Mouse (Mus musculus) adrenal gland, adult 8-10 months (tissue): ENCODE measurements at regions not wholly inside any gene's neighbourhood (a gene's known extent, or its start where the extent isn't known, plus 50 kb on each side); places are given as distances from the start of the nearest gene placed in this dataset.

Experiments
- DNase-seq: peaks from one replicate; pipeline ENCODE4 v3.0.0; 2022

DNA sequence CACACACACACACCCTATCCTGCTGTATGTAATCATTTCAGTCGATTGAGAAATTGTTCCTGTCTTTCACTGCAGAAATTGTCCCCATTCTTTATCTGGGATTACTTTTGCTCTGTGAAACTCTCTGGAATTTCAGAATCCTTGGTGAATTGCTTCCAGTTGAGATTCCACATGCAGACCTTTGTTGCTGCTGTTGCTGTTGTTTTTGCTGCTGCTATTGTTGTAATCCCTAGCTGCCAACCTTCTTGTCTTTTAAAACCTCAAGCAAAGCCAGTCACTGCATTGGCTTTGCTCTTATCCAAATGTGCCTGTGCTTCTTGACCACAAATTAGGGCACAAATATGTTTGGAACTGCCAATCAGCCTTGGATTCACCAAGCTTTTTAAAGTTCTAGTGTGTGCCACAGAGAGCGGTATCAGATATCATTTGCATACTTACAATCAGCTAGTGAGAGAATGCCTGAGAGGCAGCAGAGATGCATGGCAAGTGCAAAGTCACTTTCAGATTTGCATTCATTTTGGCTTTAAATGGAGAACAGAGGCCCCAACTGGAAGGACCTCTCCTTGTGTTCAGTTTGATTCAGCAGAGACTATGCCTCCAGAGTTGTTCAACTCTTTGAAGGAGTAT is 1187.0 kb upstream of the Map3k7 start:
- DNase-seq = no peak

- no peak for DNase-seq
Measured at GRCm38 (mm10) chr4:30781649-30782048, 1182.2 kb upstream of the Map3k7 start.

DNA sequence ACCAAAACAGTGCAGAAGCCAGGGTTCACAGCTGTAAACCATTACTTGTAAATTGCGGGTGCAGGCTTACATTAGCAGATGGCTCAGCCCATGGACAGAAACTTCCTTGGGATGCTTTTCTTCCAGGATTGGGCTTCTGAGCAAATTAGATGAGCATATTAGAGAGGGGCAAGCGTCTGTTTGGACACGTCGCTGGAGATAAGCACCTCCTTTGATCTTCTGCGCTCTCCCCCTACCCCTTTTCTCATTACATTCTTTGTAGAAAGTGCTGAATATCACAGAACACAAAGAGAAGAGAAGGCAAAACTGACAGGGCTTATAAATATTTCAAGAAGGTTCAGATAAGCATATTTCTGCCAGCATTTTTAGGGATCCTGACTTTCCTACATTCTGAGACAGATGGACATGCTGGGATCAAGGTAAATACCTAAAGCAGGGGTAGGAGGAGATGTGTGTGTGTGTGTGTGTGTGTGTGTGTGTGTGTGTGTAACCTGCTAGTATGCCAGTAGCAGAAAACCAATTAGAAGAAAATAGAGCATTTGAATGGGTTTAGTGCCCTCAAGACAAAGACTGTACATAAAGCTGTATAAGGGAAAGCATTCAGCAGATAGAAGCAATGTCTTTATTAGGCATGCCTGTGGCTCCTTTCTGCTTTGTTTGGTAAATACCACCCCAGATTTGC is 1173.8 kb upstream of the Map3k7 start:
- DNase-seq = no peak

GRCm38 (mm10) chr4:30809798-30810197 is 1154.1 kb upstream of the Map3k7 start:
- DNase-seq = no peak

DNA sequence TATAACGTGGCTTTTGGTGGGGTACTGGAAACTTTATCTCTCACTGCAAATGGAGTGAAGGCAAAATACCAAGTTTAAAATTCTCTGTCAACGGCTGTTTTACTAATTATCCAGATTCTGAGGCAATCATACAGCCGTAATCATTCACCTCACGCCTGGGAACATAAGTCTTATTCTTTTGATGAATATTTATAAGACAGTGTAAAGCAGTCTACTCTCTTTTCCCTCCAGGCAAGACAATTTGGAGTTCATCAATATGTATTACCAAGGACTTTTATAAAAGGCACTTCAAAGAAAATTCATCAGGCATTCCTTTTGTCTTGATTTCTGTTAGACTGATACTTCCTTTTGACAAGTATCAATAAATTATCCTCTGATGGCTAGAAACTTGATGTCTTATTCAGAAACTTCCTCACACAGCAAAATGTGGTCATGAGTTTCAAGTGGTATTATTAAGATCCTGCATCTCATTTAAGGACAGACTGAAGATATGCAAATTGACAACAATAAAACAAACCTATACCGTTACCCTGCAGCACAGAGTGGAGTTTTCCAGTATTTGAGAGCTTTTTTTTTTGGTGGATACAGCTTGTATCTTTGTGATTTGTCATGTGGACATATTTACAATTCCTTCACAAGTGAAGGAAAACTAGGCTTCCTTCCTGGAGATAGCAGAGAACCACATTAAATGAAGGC is 1108.4 kb upstream of the Map3k7 start:
- no peak for DNase-seq

DNA sequence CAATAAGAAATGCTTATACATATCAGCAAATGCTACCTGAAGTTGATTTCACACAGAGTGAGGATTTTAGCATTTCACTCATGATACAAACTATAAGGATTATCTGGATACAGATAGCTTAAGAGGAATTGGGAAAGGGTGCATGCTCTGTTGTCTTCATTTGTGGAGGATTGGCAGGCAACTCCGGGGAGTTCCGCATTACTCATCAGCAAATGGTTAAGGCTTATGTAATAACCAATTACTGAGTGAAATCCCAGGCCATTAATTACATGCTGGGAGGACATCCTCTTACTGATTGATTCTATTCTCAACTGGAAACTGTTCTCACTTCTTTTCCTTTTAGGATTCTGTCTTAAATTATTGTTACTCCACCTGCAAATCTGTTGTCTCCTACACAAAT is 1058.9 kb upstream of the Map3k7 start:
- DNase-seq = no peak

DNA sequence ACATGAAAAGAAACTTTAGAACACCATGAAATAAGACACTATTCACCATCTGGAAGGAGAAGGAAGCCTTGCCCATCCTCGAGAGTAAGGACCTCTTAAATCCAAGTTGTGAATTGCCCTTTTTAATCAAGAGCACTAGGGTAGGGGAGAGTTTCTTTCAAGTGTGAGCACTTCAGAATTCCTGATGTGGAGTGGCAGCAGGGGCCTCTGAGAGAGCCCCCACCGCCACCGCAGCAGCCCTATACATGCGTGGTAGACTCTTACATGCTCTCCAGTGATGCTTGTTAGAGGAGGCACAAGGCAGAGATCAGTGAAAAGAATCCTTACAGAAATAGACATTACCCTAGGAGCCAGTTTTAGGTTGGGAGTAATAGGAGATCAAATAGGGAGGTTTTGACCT is 1041.0 kb upstream of the Map3k7 start:
- DNase-seq = no peak

DNA sequence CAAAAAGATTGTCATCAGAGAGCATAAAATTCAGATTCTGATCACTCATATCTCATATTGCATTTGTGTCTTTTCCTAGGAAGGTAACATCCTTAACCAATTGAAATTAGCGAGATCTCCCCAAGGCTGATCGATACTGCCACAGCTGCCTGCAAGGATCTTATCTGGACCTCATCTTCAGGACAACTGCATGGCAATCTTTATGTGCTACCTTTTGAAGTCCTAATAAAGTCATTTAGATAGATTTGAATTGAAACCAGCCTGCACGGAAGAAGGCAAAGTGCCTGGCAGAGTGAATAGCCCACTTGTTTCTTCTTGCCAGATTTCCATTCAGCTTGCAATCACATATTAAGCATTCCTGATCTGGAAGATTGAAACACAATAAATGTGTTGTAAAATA is 1031.5 kb upstream of the Map3k7 start:
- DNase-seq = no peak

- no peak for DNase-seq
Measured at GRCm38 (mm10) chr4:30933030-30933987, 1030.6 kb upstream of the Map3k7 start.

DNA sequence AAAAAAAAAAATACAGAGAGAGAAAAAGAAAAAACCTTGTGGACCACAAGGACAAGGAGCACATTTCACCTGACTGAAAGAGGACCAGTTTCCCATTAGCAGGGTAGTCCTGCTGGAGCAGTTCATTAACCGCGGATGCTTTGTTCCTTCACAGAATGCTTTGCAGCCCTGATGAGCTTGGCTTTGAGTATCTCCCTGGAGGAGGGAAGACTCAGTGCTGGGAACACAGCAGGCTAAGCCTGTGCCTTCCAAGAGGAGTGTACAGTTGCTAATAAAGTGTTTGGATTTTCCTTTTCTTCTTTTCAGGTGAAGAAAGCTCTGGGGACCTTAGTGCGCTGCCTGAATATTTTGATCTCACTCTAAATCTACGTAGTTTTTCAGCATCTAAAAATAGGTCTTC is 980.3 kb upstream of the Map3k7 start:
- no peak for DNase-seq

- no peak for DNase-seq
Measured at GRCm38 (mm10) chr4:31012006-31012405, 951.9 kb upstream of the Map3k7 start.

DNA sequence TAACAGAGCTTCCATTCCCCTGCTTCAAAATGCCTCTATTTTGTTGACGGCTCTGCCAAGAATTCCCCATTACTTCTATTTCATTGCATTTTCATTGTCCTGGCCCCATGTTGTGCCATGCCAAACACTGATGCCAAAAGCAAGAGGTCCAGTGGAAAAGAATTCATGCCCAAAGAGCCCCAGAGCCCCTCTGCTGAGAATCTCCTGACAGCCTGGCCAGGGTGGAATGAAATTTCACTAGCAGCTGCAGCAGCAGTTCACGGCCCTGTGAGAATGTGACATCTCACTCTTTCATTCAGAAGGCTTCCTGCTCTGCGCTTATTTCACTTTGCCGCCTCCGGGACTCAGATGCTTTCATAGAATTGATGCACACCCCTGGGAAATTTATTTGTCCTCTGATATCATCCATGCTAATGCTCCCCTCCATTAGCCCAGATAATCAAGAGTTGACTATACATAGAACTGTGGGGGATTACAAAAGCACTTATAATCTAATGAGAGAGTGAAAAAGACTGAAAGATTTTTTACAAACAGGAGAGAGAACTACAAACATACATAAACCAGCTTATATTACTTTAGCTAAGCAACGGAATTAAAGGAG is 911.7 kb upstream of the Map3k7 start:
- DNase-seq = no peak

GRCm38 (mm10) chr4:31076236-31076635 is 887.7 kb upstream of the Map3k7 start:
- no peak for DNase-seq

DNA sequence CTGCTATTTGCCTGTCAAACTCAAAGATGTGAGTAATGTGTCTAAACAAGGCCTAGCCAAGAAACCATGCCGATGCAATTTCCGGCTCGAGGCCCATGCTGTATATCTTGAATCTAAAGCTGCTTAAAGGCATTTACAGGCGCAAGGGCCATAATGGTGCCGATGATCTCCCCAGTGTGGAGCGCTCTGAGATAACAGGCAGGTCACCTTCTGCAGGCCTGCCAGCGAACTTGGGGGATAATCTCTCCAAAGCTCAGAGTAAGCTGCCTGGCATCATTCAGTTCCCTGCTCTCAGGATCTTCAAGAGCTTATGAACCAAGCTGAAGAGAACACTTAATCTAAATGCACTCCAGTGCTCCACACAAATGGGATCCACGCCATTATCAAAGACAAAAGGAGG is 842.3 kb upstream of the Map3k7 start:
- DNase-seq = no peak

DNA sequence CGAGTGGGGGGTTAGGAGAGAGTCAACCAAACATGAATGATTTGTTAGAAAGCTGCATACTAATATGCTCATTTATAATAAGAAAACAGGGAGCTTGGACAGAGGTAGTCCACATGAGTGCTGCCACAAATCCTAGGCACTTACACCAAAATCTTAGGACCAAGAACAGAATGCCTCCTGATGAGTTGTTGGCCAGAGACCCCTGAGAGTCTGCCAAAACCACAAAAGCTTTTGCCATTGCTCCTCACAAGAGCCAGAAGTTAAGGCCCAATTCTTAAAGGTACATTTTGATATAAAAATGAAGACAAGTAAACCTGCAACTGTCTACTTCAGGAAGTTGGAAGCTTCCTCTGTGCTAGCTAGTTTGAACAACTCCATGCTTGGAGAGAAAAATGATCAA is 820.7 kb upstream of the Map3k7 start:
- DNase-seq = no peak

DNA sequence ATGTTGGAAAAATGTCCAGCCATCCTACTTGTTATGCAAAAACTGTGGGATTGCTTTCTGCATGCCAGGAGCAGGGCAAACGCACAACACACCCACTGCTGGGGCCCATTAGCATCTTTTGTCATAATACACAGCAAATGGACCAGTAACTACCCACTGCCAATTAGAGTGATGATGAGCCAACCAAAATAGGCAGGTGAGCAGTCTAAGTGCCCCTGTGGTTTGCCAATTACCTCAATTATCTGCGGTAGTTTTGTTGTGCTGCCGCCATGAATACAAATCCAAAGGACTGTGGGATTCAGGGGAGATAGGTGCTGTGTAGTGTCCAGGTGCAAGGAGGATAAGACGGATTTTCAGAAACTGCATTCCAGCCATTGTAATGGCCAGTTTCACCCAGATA is 796.5 kb upstream of the Map3k7 start:
- no peak for DNase-seq

DNA sequence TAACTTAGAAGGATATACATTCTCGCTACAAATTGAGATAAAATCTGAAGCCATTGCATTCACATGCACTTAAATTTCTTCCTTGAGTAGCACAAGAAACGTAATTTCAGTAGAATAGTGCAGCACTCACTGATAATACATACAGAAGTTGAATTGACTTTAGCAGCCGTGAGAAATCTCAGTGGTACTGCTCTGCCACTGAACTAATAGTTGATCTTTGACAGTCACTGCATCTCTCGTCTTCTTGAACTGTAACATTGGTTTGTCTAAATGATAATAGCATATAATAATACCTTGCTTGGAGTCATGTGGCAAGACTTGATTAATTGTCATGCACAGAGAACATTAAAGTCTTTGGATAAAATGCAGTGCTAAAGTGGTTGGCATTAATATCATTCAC is 795.5 kb upstream of the Map3k7 start:
- no peak for DNase-seq

DNA sequence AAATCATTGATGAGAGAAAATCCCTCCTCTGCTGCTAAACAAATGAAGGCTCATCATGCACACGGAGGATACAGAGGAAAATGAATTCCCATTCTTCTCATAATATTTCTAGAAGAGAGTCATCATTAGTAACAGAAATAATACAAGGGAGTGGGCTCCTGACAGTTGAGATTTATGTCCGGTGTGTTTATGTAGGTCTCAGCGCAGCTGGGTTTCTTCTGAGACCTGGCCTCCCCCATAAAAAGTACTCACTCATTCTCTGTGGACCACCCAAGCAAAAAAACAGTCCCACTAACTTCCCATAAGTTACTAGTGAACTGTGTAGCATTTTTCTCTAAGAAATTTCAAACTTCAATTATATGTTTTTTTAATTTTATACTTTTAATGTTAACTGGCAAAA is 792.7 kb upstream of the Map3k7 start:
- DNase-seq = no peak

DNA sequence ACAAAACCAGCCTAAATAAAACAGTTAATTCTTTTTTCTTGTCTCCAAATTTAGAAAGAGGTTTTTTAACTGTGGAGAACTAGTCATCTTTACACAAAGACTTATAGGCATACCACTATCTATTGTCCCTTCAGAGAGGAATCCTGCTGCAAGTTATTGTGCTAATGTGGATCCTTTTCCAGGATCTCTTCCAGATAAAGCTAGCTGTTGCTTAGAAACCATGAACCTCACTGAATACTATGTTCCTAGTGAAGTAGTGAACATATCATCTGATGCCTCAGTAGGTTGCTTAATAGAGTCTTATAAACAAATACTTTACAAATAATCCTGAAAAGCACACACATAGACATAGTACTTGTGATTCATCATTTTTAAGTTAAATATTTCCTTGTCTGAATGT is 766.0 kb upstream of the Map3k7 start:
- no peak for DNase-seq

DNA sequence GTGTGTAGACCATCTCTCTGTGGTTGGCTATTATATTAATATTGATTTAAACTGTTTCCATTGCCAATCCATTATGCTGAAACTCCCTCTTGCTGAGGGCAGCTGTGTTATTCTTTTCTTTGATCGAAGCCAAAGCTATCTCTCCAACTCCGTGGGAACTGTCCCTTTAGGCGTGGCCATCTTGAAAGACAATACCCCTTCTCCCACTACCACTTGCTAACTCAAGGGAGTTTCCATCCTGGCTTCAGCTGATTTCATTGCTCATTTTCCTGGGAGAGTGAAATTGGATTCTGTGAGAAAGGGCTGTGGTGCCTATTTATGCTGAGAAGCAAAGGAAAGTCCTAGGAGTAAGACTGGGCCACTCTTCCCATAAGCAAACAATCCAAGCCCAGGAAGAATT is 760.6 kb upstream of the Map3k7 start:
- no peak for DNase-seq

- no peak for DNase-seq
Measured at GRCm38 (mm10) chr4:31205332-31205970, 758.4 kb upstream of the Map3k7 start.

DNA sequence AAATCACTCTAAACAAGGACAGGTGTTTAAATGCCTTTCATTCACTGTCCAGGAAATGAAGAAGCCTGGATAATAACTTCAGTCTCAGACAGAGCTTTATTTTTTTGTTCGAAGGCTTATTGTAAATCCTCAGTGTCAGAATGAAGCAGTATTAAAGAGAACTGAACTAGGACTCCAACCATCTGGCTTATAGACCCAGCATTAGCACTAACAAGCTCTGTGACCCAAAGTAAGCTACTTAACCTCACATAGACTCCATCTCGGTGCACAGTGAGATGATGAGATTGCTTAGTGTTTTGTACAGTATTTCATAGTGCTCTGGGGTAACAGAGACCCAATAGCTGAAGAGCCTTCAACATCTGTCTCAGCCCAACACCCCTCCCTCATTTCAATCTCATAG is 738.2 kb upstream of the Map3k7 start:
- DNase-seq = no peak
